Mouse (Mus musculus) E14TG2a.4 (cell line): ENCODE measurements around the gene Epb41l4b.

Experiments used
- CTCF ChIP-seq: conservative IDR thresholded peaks from 2 replicates; pipeline ENCODE4 v1.5.1; 2014; ENCODE audit warnings: low read length
- NANOG ChIP-seq: IDR thresholded peaks from 2 replicates; pipeline ENCODE4 v1.6.1; 2014; ENCODE audit warnings: borderline replicate concordance, low read length, mixed read lengths
- POU5F1 ChIP-seq: IDR thresholded peaks from 2 replicates; pipeline ENCODE4 v1.6.1; 2014; ENCODE audit warnings: low read length, borderline replicate concordance

DNA sequence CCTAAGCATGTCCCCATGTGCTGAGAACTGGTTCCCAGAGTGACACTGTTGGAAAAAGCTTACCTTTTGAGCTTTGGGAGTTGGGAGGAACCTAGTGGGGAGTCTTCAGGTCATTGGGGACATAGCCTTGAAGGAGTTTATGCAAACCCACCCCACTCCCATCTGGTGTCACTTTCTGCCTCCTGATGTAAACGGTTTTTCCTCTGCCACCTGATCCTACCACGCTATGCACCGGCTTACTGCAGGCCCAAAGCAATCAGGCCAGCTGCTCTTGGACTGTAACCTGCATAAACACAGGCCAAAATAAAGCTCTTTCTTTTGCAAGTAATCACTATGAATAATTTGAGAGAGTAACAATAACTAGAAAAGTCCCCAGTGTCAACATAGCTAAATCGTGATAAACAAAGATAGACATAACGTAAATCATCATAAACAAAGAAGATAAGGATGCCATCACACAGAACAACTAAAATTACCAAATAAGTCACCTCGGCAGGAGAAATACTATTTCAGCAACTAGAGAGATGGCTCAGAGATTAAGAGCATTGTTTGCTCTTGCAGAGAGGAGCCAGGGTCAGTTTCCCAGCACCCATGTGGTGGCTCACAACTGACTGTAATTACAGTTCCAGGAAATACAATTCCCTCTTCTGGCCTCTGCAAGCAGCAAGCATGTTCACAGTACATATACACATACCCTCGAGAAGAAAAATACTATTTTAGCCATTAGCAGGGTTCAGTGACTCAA is 29.6 kb downstream of the Epb41l4b start:
- TF ChIP-seq CTCF: no peak
- TF ChIP-seq NANOG: no peak
- TF ChIP-seq POU5F1: no peak
